Comparison of ENCODE assay signal across 13 mouse cellular contexts in the genomic region with DNA sequence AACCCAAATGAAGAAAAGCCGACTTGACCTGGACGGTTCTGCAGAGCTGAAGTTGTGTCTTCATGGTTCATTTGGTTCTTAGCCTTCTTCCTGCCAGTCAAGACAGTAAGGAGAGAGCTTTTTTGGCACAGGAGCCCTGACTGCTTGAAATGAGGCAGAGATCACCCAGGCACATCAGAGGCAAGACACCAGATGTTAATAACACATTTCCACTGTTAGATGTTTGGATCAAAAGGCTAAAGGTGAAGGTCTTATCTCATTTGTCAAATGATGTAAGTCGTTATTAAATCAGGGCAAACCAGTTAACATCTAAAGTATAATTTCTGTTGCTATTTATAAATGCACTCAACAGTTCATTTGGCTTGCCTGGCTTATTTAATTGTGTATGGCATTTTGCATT. TPM values are rescaled to one million over a fixed set of nuclear protein-coding genes. Genes with fewer than 3 reads are reported as not detected.
A peak's percentile ranks its signal among the peaks of the same experiment; 100 is the strongest.
DNase-seq lines count a peak whose midpoint lies in the region.
"Had no signal": no experiment of that assay in that cellular context is flagged by ENCODE, and none has a peak within 500 bp of the region (broad histone marks: within the 10 kb centered on the region; RNA-seq: fewer than 3 reads in every experiment).

No protein-coding gene starts in this region.

- DNase-seq in embryo, embryonic 10.5 days (ENCODE audit: low spot score): peak; percentile 10
- DNase-seq in embryo, embryonic 9.5 days (ENCODE audit: extremely low spot score): no peak
- DNase-seq in spleen, postnatal 36 days (ENCODE audit: low spot score in 2 of 2): peak; percentile 38 to 40
- DNase-seq in spleen, postnatal 10 days (ENCODE audit: low spot score in 2 of 2): no peak
- DNase-seq in lung, postnatal 10 days: peak; percentile 68
- DNase-seq in ovary, adult 18-20 months (ENCODE audit: low spot score): no peak
- DNase-seq in urinary bladder, postnatal 4 days (ENCODE audit: low spot score in 2 of 2): no peak
- no peak for DNase-seq in left cerebral cortex, postnatal 10 days (ENCODE audit: extremely low spot score in 1 of 2, low spot score in 2 of 2)
- DNase-seq: adrenal gland, postnatal 25 days; cerebellum, adult 8-10 months; heart, postnatal 36 days; layer of hippocampus, adult 9-11 months; right cerebral cortex, postnatal 4 days had no signal

- intact Hi-C loops in left cerebral cortex, postnatal 10 days (cut with DNase I): no loop called here

RNA-seq across cellular contexts. Expression of gene Hivep2, which starts 22.2 kb away (rescaled TPM):
- total RNA-seq in left cerebral cortex, postnatal 10 days (2021): 100 to 1,000 TPM; 277 to 292 TPM

Comparison
In these comparisons a context has a peak if more than half of its experiments do, and no peak if none do; other contexts are left out.
1. DNase-seq: peak in embryo, embryonic 10.5 days (single experiment), spleen, postnatal 36 days (2 of 2) and lung, postnatal 10 days (single experiment); none in embryo, embryonic 9.5 days (single experiment), spleen, postnatal 10 days (0 of 2), ovary, adult 18-20 months (single experiment), urinary bladder, postnatal 4 days (0 of 2) and left cerebral cortex, postnatal 10 days (0 of 2).